Mouse (Mus musculus) erythroblast, adult 5-6 weeks (primary cell): ENCODE data around the gene Olfr597. TPM values are rescaled to one million over a fixed set of nuclear protein-coding genes. Genes with fewer than 3 reads are reported as not detected.
"Not testable (repeated sequence)": the region's sequence is repeated elsewhere in the genome, so short reads cannot be mapped to it uniquely, and the experiment has no call there.

ENCODE experiments used
- ATAC-seq: replicated peaks from 2 replicates; pipeline ENCODE4 v1.8.0; 2016; ENCODE audit warnings: moderate number of reproducible peaks, mild to moderate bottlenecking, moderate TSS enrichment, inconsistent platforms; ENCODE audit not compliant: poor library complexity, low FRiP score, severe bottlenecking
- total RNA-seq, 2 experiments: library from RNA; stranded (forward) in 1 of 2; stranded (reverse) in 1 of 2; fragments of 150-400 nt in 1 of 2; fragments of 200-764, 138-1000 nt in 1 of 2; gene quantifications; 2 replicates each; pipeline versions ENCODE4 v1.2.3 to v1.2.4; 2015 to 2017; ENCODE audit warnings: low replicate concordance in 2 of 2

Gene Olfr597
- not detected in 2 replicates for total RNA-seq (2015; ENCODE audit: low replicate concordance)
- not detected in 2 replicates for total RNA-seq (2017; ENCODE audit: low replicate concordance)

DNA sequence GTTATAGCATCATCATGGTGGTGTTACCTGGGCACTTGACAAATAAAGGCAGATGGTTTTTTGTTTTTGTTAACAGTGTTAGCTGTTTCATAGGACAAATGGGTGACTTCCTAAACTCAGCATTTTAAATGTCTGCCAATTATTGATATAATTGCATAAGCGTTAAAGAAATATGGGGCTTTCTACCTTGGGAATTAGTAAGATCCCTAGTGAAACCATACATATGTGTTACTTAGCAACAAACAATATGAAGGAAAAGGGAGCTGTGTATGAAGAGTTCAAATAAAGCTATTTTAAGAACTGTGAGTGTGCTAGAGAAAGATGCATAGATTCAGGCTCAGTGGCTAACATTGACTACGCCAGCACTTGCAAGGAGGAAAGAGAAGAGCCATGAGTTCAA lies at the start of gene Olfr597:
Gene Olfr597 (plus strand): TSS at position 301 of the 400 bp plus-strand sequence.
- not testable (repeated sequence) for ATAC-seq

DNA sequence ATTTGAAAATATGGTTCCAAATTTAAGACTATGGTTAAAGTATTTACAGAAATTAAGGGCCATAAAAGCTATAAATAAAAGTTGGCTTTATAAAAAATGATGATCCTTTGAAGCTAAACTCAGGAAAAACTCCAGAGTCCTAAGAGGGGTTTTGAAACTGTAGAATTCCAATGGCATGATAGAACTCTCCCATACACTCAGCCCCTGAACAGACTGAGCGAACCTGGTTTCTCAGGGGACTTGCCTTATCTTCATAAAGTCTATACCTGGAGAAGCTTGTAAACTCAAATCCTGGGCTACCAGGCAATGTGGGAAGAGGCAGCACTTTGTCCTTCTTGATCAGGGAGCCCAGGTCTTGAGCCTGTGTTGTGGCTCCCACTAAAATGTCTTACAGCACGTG lies 10.8 kb upstream of the Olfr597 start, which contains the start of gene Olfr596:
Gene Olfr596 (plus strand): TSS at position 301 of the 400 bp plus-strand sequence.
- not testable (repeated sequence) for ATAC-seq

DNA sequence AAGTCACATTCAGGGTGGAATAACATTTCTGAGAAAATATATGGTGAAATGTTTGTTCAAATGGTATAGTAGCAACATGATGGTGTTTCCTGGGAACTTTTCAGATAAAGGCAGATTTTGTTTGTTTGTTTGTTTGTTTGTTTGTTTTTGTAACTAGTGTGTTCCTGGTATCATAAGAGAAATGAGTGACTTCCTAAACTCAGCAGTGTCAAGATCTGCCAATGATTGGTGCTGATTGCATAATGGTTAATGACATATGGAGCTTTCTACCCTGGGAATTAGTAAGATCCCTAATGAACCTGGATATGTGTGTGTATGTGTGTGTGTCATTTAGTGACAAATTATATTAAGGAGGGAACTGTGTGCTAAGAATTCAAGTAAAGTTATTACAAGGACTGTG lies 7.2 kb downstream of the Olfr597 start, which contains the start of gene Olfr598:
Gene Olfr598 (plus strand): TSS at position 301 of the 400 bp plus-strand sequence.
- ATAC-seq, result no peak

DNA sequence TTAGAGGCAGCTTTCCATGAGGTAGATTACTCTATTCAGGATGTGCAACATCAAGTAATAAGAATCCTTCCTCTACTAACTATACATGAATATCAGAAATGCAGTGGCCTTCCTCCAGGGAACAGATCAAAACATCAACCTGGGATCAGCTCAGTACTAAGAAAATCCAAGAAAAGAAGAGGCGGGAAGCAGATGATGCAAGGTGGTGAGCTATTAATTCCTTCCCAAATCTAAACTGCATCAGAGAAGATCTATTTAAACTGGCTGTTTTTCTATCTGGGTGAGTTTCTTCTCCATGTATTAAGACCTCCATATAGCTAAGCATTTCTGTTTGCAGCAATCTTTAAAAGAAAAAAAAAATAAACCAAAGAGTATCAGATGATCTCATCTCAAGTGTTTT lies 19.5 kb downstream of the Olfr597 start, which contains the start of gene Olfr599:
Gene Olfr599 (plus strand): TSS at position 301 of the 400 bp plus-strand sequence.
- no peak for ATAC-seq

DNA sequence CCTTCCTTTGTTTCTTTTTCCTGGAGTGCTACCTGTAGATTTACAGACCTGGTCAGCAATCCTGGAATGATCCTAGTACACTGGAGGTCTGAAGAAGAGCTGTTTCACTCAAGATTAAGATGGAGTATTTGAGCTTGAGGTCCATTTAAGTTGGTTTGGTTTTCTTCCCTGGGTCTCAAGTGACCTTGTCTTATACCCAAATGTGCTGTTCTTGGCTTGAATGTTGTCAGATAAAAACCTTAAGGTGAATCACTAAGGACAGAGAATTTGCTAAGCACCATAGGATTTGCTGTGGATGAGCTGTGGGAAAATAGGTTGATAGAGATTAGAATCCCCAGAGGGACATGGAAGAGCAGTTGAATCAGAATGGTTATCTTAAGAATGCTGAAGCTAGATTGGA lies 33.5 kb downstream of the Olfr597 start, which contains the start of gene Olfr600:
Gene Olfr600 (minus strand): TSS at position 101 of the 400 bp plus-strand sequence.
- ATAC-seq, result no peak

DNA sequence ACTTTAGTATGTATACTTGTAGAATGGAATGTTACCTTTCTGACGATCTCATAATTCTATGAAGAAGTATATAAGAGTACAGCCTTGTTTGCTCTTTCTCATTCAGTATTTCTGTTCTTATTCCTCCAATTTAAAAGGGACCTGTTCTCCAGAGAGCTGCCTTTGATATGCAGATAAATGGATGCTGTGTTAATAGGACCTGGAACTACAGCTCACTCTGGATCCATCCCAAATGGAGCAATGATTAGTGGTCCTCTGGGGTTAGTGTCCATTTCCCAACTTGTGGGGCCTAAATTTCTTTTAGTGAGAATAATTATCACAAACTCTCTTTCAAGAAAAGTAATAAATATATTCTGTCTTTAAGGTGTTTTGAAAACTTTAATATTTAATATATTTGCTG lies 46.4 kb downstream of the Olfr597 start, which contains the start of gene Olfr601:
Gene Olfr601 (minus strand): TSS at position 101 of the 400 bp plus-strand sequence.
- ATAC-seq, result no peak

Other genes with a start within 250 kb of the Olfr597 start
- gene Olfr584, start 234.4 kb upstream of the Olfr597 start, total RNA-seq (2015; ENCODE audit: low replicate concordance), result not detected in 2 replicates
- not detected in 2 replicates for gene Olfr584, start 234.4 kb upstream of the Olfr597 start, total RNA-seq (2017; ENCODE audit: low replicate concordance)
- not detected in 2 replicates for gene Olfr585, start 218.6 kb upstream of the Olfr597 start, total RNA-seq (2015; ENCODE audit: low replicate concordance)
- gene Olfr585, start 218.6 kb upstream of the Olfr597 start, total RNA-seq (2017; ENCODE audit: low replicate concordance), result 2.2 TPM in 1 of 2 replicates, not detected in the other
- not detected in 2 replicates for gene Olfr586, start 190.7 kb upstream of the Olfr597 start, total RNA-seq (2015; ENCODE audit: low replicate concordance)
- 0.17 TPM in 1 of 2 replicates, not detected in the other for gene Olfr586, start 190.7 kb upstream of the Olfr597 start, total RNA-seq (2017; ENCODE audit: low replicate concordance)
- gene Olfr588-ps1, start 175.4 kb upstream of the Olfr597 start, total RNA-seq (2015; ENCODE audit: low replicate concordance), result not detected in 2 replicates
- gene Olfr588-ps1, start 175.4 kb upstream of the Olfr597 start, total RNA-seq (2017; ENCODE audit: low replicate concordance), result not detected in 2 replicates
- gene Olfr589, start 160.0 kb upstream of the Olfr597 start, total RNA-seq (2015; ENCODE audit: low replicate concordance), result not detected in 2 replicates
- gene Olfr589, start 160.0 kb upstream of the Olfr597 start, total RNA-seq (2017; ENCODE audit: low replicate concordance), result not detected in 2 replicates
- not detected in 2 replicates for gene Olfr591, start 138.0 kb upstream of the Olfr597 start, total RNA-seq (2015; ENCODE audit: low replicate concordance)
- gene Olfr591, start 138.0 kb upstream of the Olfr597 start, total RNA-seq (2017; ENCODE audit: low replicate concordance), result not detected in 2 replicates
- not detected in 2 replicates for gene Olfr592, start 131.5 kb upstream of the Olfr597 start, total RNA-seq (2015; ENCODE audit: low replicate concordance)
- 0.70 TPM in 1 of 2 replicates, not detected in the other for gene Olfr592, start 131.5 kb upstream of the Olfr597 start, total RNA-seq (2017; ENCODE audit: low replicate concordance)
- gene Olfr593, start 104.5 kb upstream of the Olfr597 start, total RNA-seq (2015; ENCODE audit: low replicate concordance), result not detected in 2 replicates
- not detected in 2 replicates for gene Olfr593, start 104.5 kb upstream of the Olfr597 start, total RNA-seq (2017; ENCODE audit: low replicate concordance)
- not detected in 2 replicates for gene Olfr594, start 99.3 kb upstream of the Olfr597 start, total RNA-seq (2015; ENCODE audit: low replicate concordance)
- not detected in 2 replicates for gene Olfr594, start 99.3 kb upstream of the Olfr597 start, total RNA-seq (2017; ENCODE audit: low replicate concordance)
- not detected in 2 replicates for gene Usp17ld, start 63.8 kb upstream of the Olfr597 start, total RNA-seq (2015; ENCODE audit: low replicate concordance)
- gene Usp17ld, start 63.8 kb upstream of the Olfr597 start, total RNA-seq (2017; ENCODE audit: low replicate concordance), result not detected in 2 replicates
- not detected in 2 replicates for gene Olfr596, start 10.7 kb upstream of the Olfr597 start, total RNA-seq (2015; ENCODE audit: low replicate concordance)
- gene Olfr596, start 10.7 kb upstream of the Olfr597 start, total RNA-seq (2017; ENCODE audit: low replicate concordance), result not detected in 2 replicates
- gene Olfr598, start 7.3 kb downstream of the Olfr597 start, total RNA-seq (2015; ENCODE audit: low replicate concordance), result not detected in 2 replicates
- not detected in 2 replicates for gene Olfr598, start 7.3 kb downstream of the Olfr597 start, total RNA-seq (2017; ENCODE audit: low replicate concordance)
- not detected in 2 replicates for gene Olfr599, start 19.6 kb downstream of the Olfr597 start, total RNA-seq (2015; ENCODE audit: low replicate concordance)
- not detected in 2 replicates for gene Olfr599, start 19.6 kb downstream of the Olfr597 start, total RNA-seq (2017; ENCODE audit: low replicate concordance)
- gene Olfr600, start 33.4 kb downstream of the Olfr597 start, total RNA-seq (2015; ENCODE audit: low replicate concordance), result not detected in 2 replicates
- not detected in 2 replicates for gene Olfr600, start 33.4 kb downstream of the Olfr597 start, total RNA-seq (2017; ENCODE audit: low replicate concordance)
- not detected in 2 replicates for gene Olfr601, start 46.3 kb downstream of the Olfr597 start, total RNA-seq (2015; ENCODE audit: low replicate concordance)
- not detected in 2 replicates for gene Olfr601, start 46.3 kb downstream of the Olfr597 start, total RNA-seq (2017; ENCODE audit: low replicate concordance)
- gene Olfr603, start 69.9 kb downstream of the Olfr597 start, total RNA-seq (2015; ENCODE audit: low replicate concordance), result not detected in 2 replicates
- not detected in 2 replicates for gene Olfr603, start 69.9 kb downstream of the Olfr597 start, total RNA-seq (2017; ENCODE audit: low replicate concordance)
- not detected in 2 replicates for gene Usp17lc, start 98.8 kb downstream of the Olfr597 start, total RNA-seq (2015; ENCODE audit: low replicate concordance)
- not detected in 2 replicates for gene Usp17lc, start 98.8 kb downstream of the Olfr597 start, total RNA-seq (2017; ENCODE audit: low replicate concordance)
- not detected in 2 replicates for gene Olfr605, start 129.1 kb downstream of the Olfr597 start, total RNA-seq (2015; ENCODE audit: low replicate concordance)
- not detected in 2 replicates for gene Olfr605, start 129.1 kb downstream of the Olfr597 start, total RNA-seq (2017; ENCODE audit: low replicate concordance)
- not detected in 2 replicates for gene Olfr606, start 132.7 kb downstream of the Olfr597 start, total RNA-seq (2015; ENCODE audit: low replicate concordance)
- gene Olfr606, start 132.7 kb downstream of the Olfr597 start, total RNA-seq (2017; ENCODE audit: low replicate concordance), result not detected in 2 replicates
- gene Olfr607, start 147.8 kb downstream of the Olfr597 start, total RNA-seq (2015; ENCODE audit: low replicate concordance), result not detected in 2 replicates
- gene Olfr607, start 147.8 kb downstream of the Olfr597 start, total RNA-seq (2017; ENCODE audit: low replicate concordance), result not detected in 2 replicates
- not detected in 2 replicates for gene Olfr608, start 153.6 kb downstream of the Olfr597 start, total RNA-seq (2015; ENCODE audit: low replicate concordance)
- not detected in 2 replicates for gene Olfr608, start 153.6 kb downstream of the Olfr597 start, total RNA-seq (2017; ENCODE audit: low replicate concordance)
- gene Olfr609, start 181.7 kb downstream of the Olfr597 start, total RNA-seq (2015; ENCODE audit: low replicate concordance), result not detected in 2 replicates
- not detected in 2 replicates for gene Olfr609, start 181.7 kb downstream of the Olfr597 start, total RNA-seq (2017; ENCODE audit: low replicate concordance)
- gene Olfr610, start 195.8 kb downstream of the Olfr597 start, total RNA-seq (2015; ENCODE audit: low replicate concordance), result not detected in 2 replicates
- gene Olfr610, start 195.8 kb downstream of the Olfr597 start, total RNA-seq (2017; ENCODE audit: low replicate concordance), result not detected in 2 replicates
- gene Olfr611, start 204.5 kb downstream of the Olfr597 start, total RNA-seq (2015; ENCODE audit: low replicate concordance), result not detected in 2 replicates
- gene Olfr611, start 204.5 kb downstream of the Olfr597 start, total RNA-seq (2017; ENCODE audit: low replicate concordance), result not detected in 2 replicates
- not detected in 2 replicates for gene Olfr612, start 226.4 kb downstream of the Olfr597 start, total RNA-seq (2015; ENCODE audit: low replicate concordance)
- 0.85 TPM in 1 of 2 replicates, not detected in the other for gene Olfr612, start 226.4 kb downstream of the Olfr597 start, total RNA-seq (2017; ENCODE audit: low replicate concordance)
- gene Olfr613, start 231.8 kb downstream of the Olfr597 start, total RNA-seq (2015; ENCODE audit: low replicate concordance), result not detected in 2 replicates
- 0.70 TPM in 1 of 2 replicates, not detected in the other for gene Olfr613, start 231.8 kb downstream of the Olfr597 start, total RNA-seq (2017; ENCODE audit: low replicate concordance)
- not detected in 2 replicates for gene Olfr615, start 239.8 kb downstream of the Olfr597 start, total RNA-seq (2015; ENCODE audit: low replicate concordance)
- not detected in 2 replicates for gene Olfr615, start 239.8 kb downstream of the Olfr597 start, total RNA-seq (2017; ENCODE audit: low replicate concordance)